Mouse (Mus musculus): ENCODE measurements around the gene Hemgn. TPM values are rescaled to one million over a fixed set of nuclear protein-coding genes. Genes with fewer than 3 reads are reported as not detected.

Hemgn gene
- polyA plus RNA-seq (2015; fragmentation: Nextera tagmentation; extraction: Ambion mirVana), result 0.17 and 0.26 TPM in 2 replicates

- H3K4me2 ChIP-seq (replicated peaks), result no peak within 1 kb of the TSS
- ATAC-seq, result no peak
- H3K27ac ChIP-seq, result no peak within 1 kb of the TSS
- H3K4me1 ChIP-seq (replicated peaks), result no peaks in the 10 kb centered on the region
- 84% methylated on average over 7 of the region's 7 CpGs for WGBS
- no peak within 1 kb of the TSS for H3K4me3 ChIP-seq (replicated peaks)
- H3K27me3 ChIP-seq, result no peaks in the 10 kb centered on the region
- H3K9ac ChIP-seq (replicated peaks), result no peak within 1 kb of the TSS
- no peaks in the 10 kb centered on the region for H3K36me3 ChIP-seq
- no peaks in the 10 kb centered on the region for H3K9me3 ChIP-seq
These were observed at the start of gene Hemgn for GRCm38 (mm10) chr4:46413406-46413805. Hemgn (minus strand) TSS chr4:46413506.

- no peaks in the 10 kb centered on the region for H3K27me3 ChIP-seq
- no peak overlapping the region for H3K4me2 ChIP-seq (replicated peaks)
- H3K9ac ChIP-seq (replicated peaks), result no peak overlapping the region
- H3K27ac ChIP-seq, result no peak overlapping the region
- no peaks in the 10 kb centered on the region for H3K9me3 ChIP-seq
- peaks cover 18% of the 10 kb centered on the region for H3K36me3 ChIP-seq
- H3K4me1 ChIP-seq (replicated peaks), result peaks cover 14% of the 10 kb centered on the region
- 90% methylated on average over 2 of the region's 2 CpGs for WGBS
- no peak overlapping the region for H3K4me3 ChIP-seq (replicated peaks)
- no peak for ATAC-seq
These were observed 45.1 kb upstream of the Hemgn start for GRCm38 (mm10) chr4:46458411-46458810.

DNA sequence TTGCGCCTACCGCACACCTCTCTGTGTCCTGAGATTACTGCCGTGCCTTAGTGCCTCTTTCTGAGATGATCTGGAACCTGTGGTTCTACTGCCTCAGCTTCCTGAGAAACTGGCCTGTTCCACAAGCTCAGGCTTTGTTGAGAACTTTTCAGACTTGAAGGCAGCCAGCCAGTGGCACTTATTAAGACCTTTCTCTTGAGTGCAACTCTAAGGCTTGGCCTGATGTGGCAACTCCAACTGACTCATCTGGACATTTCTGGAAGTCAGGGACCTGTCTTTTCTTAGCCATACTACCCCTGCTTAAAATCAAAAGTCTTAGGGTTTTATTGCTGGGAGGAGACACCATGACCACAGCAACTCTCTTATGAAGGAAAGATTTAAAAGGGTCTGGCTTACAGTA is 43.9 kb upstream of the Hemgn start:
- H3K4me1 ChIP-seq (replicated peaks), result peaks cover 27% of the 10 kb centered on the region
- peaks cover 8% of the 10 kb centered on the region for H3K36me3 ChIP-seq
- H3K9ac ChIP-seq (replicated peaks), result no peak overlapping the region
- no peaks in the 10 kb centered on the region for H3K9me3 ChIP-seq
- 94% methylated on average over 3 of the region's 3 CpGs for WGBS
- no peak overlapping the region for H3K4me3 ChIP-seq (replicated peaks)
- H3K27ac ChIP-seq, result no peak overlapping the region
- ATAC-seq, result no peak
- H3K27me3 ChIP-seq, result no peaks in the 10 kb centered on the region
- no peak overlapping the region for H3K4me2 ChIP-seq (replicated peaks)

DNA sequence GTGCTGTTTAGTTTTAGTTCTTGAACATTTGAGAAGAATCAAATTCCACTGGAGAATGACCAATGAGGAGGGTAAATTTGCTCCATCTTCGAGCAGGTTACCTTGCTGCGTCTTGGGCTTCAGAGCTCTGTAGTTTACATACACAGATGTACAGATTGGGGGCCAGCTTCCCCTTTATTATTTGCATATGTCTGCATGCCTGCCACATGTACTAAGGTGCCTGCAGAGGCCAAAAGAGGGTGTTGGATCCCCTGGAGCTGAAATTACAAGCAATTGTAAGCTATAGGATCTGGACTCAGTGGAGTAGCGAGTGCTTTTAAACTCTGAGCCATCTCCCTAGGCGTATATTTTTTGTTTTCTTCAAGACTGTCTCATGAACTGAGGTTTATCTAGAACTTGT is 43.5 kb upstream of the Hemgn start:
- H3K4me1 ChIP-seq (replicated peaks), result peaks cover 27% of the 10 kb centered on the region
- 87% methylated on average over 4 of the region's 4 CpGs for WGBS

DNA sequence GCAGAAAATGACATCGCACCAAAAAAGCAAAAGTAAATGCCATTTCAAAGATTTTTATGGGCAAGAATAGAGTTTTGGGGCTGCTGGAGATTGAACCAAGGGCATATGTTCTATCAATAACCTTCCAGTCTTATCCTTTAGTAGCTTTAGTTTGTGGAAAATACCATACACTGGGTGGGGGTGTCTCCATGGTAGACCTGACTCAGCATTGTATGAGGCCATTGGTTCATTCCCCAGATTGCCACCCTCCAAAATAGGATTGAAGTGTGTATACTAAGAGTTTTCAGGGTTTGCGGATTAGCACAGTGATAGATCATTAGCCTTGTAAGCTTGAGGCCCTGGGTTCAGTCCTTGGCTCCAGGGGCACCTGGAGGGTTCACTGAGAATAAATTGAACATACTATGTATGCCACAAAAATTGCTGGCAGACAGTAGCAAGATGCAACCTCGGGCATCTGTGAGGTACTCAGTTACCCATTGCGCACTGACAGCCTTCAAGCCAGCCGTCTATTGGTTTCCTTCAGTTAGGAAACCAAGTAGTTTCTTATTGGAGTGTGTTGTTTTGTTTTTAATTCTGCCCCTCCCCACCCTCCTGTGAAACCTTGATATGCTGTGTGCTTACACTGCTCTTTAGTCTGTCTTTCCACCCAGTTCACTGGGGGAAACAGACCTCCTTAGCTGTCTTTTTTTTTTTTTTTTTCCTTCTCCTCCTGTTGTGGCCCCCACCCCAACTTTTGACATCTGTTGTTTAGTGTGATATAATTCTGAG is 41.0 kb upstream of the Hemgn start:
- Histone ChIP-seq H3K4me2 (replicated peaks) (no peak overlapping the region), H3K4me1 (replicated peaks) (peaks cover 34% of the 10 kb centered on the region), H3K27ac (no peak overlapping the region), H3K4me3 (replicated peaks) (no peak overlapping the region), H3K9ac (replicated peaks) (no peak overlapping the region), H3K9me3 (no peaks in the 10 kb centered on the region), H3K27me3 (no peaks in the 10 kb centered on the region), H3K36me3 (no peaks in the 10 kb centered on the region)
- ATAC-seq, result no peak
- 77% methylated on average over 5 of the region's 5 CpGs for whole genome bisulfite sequencing

More for the DNA sequence above, 43.5 kb upstream of the Hemgn start:
- peaks cover 8% of the 10 kb centered on the region for H3K36me3 ChIP-seq
- no peak overlapping the region for H3K4me2 ChIP-seq (replicated peaks)
- H3K4me3 ChIP-seq (replicated peaks), result no peak overlapping the region
- H3K27ac ChIP-seq, result no peak overlapping the region
- no peak for ATAC-seq
- H3K9me3 ChIP-seq, result no peaks in the 10 kb centered on the region
- no peaks in the 10 kb centered on the region for H3K27me3 ChIP-seq
- no peak overlapping the region for H3K9ac ChIP-seq (replicated peaks)

DNA sequence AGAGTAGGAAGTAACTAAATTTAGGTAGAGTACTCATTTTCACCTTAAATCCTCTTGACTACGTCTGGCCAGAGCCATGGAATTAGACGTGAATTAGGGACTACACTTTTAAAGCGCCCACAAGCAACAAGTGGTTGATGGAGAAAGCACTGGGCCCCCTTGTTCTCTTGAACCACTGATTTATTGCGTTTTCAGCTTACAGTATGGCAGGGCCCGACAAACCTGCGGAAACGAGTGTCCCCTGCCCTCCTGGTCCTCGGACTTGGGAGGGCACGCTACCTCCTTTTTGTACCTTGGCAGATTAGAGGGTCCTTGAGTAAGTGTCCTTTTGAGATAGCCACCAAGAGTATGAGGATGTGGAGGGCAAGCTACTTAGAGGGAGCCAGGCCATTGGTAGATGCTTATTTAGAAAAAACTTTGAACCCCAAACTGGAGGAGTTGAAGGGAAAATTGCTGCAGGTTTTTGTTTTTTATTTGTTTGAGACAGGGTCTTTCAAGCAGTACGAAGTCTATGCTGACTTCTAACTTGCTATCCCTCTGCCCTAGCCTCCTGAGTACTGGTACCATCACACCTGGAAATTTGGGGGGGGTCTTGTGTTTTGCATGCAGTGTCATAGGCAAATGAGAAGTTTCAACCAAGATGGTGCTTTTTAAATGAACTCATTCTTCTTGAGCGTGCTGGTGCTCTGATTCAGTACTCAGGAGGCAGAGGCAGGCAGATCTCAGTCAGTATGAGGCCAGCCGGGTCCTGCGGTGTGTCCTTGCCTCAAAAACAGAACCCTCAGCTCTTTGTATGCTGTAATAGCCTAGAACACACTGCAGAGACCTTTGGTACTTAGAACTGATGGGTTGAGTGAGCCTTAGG is 39.8 kb upstream of the Hemgn start:
- Histone ChIP-seq H3K9ac (replicated peaks) (peak overlapping the region; percentile 93), H3K9me3 (no peaks in the 10 kb centered on the region), H3K4me3 (replicated peaks) (peak overlapping the region; percentile 90), H3K36me3 (no peaks in the 10 kb centered on the region), H3K4me1 (replicated peaks) (peaks cover 34% of the 10 kb centered on the region), H3K27ac (no peak overlapping the region; the same call in 1 of the 2 replicates), H3K27me3 (no peaks in the 10 kb centered on the region), H3K4me2 (replicated peaks) (peak overlapping the region; percentile 85)
- no peak for ATAC-seq
- 44% methylated on average over 13 of the region's 13 CpGs for WGBS

- peak overlapping the region; percentile 97 for H3K27ac ChIP-seq
- peak overlapping the region; percentile 90 for H3K4me3 ChIP-seq (replicated peaks)
- H3K36me3 ChIP-seq, result no peaks in the 10 kb centered on the region
- peaks cover 34% of the 10 kb centered on the region for H3K4me1 ChIP-seq (replicated peaks)
- peak overlapping the region; percentile 93 for H3K9ac ChIP-seq (replicated peaks)
- no peaks in the 10 kb centered on the region for H3K27me3 ChIP-seq
- peak; percentile 28 for ATAC-seq
- WGBS, result 1% methylated on average over 19 of the region's 19 CpGs
- H3K4me2 ChIP-seq (replicated peaks), result peak overlapping the region; percentile 85
- H3K9me3 ChIP-seq, result no peaks in the 10 kb centered on the region
These were observed 39.2 kb upstream of the Hemgn start for GRCm38 (mm10) chr4:46452481-46452850.

GRCm38 (mm10) chr4:46451758-46452480 is 38.6 kb upstream of the Hemgn start:
- Histone ChIP-seq H3K9me3 (no peaks in the 10 kb centered on the region), H3K4me1 (replicated peaks) (peaks cover 34% of the 10 kb centered on the region), H3K9ac (replicated peaks) (peak overlapping the region; percentile 93), H3K4me2 (replicated peaks) (peak overlapping the region; percentile 85), H3K27ac (peak overlapping the region; percentile 97), H3K4me3 (replicated peaks) (peak overlapping the region; percentile 90), H3K27me3 (no peaks in the 10 kb centered on the region), H3K36me3 (no peaks in the 10 kb centered on the region)
- ATAC-seq, result peak; percentile 63
- WGBS, result under 1% methylated on average over 90 of the region's 111 CpGs

DNA sequence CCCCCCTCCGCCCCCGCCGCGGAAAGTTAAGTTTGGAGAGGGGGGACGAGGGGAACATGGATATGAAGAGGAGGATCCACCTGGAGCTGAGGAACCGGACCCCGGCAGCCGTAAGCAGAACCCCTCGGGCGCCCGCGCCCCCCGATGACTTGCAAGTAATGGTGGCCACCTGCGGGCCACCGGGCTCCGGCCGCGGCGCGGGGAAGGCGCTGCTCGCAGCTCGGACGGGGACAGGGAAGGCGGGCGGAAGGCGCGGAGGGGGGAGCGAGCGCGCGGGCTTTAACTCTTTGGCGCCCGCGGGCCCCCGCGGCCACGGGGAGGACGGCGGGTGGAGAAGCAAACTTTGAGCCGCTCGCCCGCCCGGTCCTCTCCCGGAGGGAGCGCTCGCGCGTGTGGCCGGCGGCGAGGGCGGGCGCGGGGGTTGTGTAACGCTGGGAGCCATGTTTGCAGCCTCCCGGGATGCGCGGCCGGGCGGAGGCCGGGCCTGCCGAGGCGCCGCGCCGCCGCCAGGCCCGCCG is 38.0 kb upstream of the Hemgn start:
- no peaks in the 10 kb centered on the region for H3K27me3 ChIP-seq
- peak overlapping the region; percentile 90 for H3K4me3 ChIP-seq (replicated peaks)
- peak overlapping the region; percentile 93 for H3K9ac ChIP-seq (replicated peaks)
- peaks cover 34% of the 10 kb centered on the region for H3K4me1 ChIP-seq (replicated peaks)
- H3K27ac ChIP-seq, result peak overlapping the region; percentile 97
- no peaks in the 10 kb centered on the region for H3K9me3 ChIP-seq
- peak; percentile 49 for ATAC-seq
- 0% methylated on average over 50 of the region's 70 CpGs for WGBS
- H3K36me3 ChIP-seq, result no peaks in the 10 kb centered on the region
- H3K4me2 ChIP-seq (replicated peaks), result peak overlapping the region; percentile 85

GRCm38 (mm10) chr4:46450519-46451131 is 37.3 kb upstream of the Hemgn start, which contains the start of gene Anp32b:
Anp32b (plus strand) TSS chr4:46450902.
- Histone ChIP-seq H3K4me2 (replicated peaks) (peak within 1 kb of the TSS; percentile 85), H3K9me3 (no peaks in the 10 kb centered on the region), H3K4me1 (replicated peaks) (peaks cover 34% of the 10 kb centered on the region), H3K4me3 (replicated peaks) (peak within 1 kb of the TSS; percentile 90), H3K9ac (replicated peaks) (peak within 1 kb of the TSS; percentile 93), H3K36me3 (no peaks in the 10 kb centered on the region), H3K27me3 (no peaks in the 10 kb centered on the region), H3K27ac (peak within 1 kb of the TSS; percentile 97)
- WGBS, result 0% methylated on average over 58 of the region's 66 CpGs
- ATAC-seq, result peak; percentile 96

DNA sequence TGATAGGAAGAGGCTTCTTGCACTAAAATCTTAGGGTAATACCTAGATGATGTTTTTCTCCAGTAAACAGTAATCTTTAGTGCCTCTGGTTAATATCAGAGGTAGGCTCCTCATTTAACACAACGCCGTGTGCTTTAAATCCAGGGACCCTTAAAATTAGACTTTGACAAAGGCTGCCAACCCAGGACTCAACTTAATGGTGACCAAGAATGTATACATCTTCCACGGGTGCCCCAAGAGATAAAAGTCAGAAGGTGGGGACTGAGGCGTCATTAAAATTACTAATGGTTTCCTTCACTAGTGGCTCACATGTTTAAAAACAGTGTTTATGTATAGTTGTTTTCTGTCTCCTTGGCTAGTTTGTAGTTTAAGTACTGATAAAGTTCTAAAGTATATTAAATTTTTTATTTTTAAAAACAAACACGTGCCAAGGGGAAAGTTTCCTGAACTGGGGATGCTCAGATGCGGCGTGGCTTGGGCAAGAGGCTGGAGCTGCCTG is 36.8 kb upstream of the Hemgn start:
- Histone ChIP-seq H3K4me3 (replicated peaks) (peak overlapping the region; percentile 90), H3K36me3 (no peaks in the 10 kb centered on the region), H3K4me2 (replicated peaks) (peak overlapping the region; percentile 85), H3K9me3 (no peaks in the 10 kb centered on the region), H3K27me3 (no peaks in the 10 kb centered on the region), H3K27ac (peak overlapping the region; percentile 97), H3K9ac (replicated peaks) (peak overlapping the region; percentile 93), H3K4me1 (replicated peaks) (peaks cover 34% of the 10 kb centered on the region)
- WGBS, result 33% methylated on average over 7 of the region's 7 CpGs
- no peak for ATAC-seq

Data from midbrain, embryonic 13.5 days (tissue).